Mouse (Mus musculus) intestine, embryonic 15.5 days (tissue): Measurements from ENCODE around the gene Hoxa5. TPM values are rescaled to one million over a fixed set of nuclear protein-coding genes. Genes with fewer than 3 reads are reported as not detected.

Source experiments
- ATAC-seq: fragments of 200-750 bp; cut with Nextera tagmentation; 2 replicates; pipeline ENCODE4 v1.8.0; 2017; ENCODE audit warnings: moderate TSS enrichment, moderate library complexity
- H3K27ac ChIP-seq: fragments of 300-500 bp; sonication (generic); 2 replicates; pipeline ENCODE4 v1.5.1; 2015; ENCODE audit warnings: mild to moderate bottlenecking, inconsistent platforms
- H3K27me3 ChIP-seq: fragments of 300-500 bp; sonication (generic); replicated peaks from 2 replicates; pipeline ENCODE4 v1.6.1; 2015; ENCODE audit warnings: inconsistent platforms
- H3K36me3 ChIP-seq: fragments of 300-500 bp; sonication (generic); 2 replicates; pipeline ENCODE4 v1.6.1; 2015; ENCODE audit warnings: inconsistent platforms
- H3K4me1 ChIP-seq: fragments of 300-500 bp; sonication (generic); replicated peaks from 2 replicates; pipeline ENCODE4 v1.6.1; 2015; ENCODE audit warnings: inconsistent platforms
- H3K4me2 ChIP-seq: fragments of 300-500 bp; sonication (generic); replicated peaks from 2 replicates; pipeline ENCODE4 v1.6.1; 2015; ENCODE audit warnings: mild to moderate bottlenecking, inconsistent platforms
- H3K4me3 ChIP-seq: fragments of 300-500 bp; sonication (generic); replicated peaks from 2 replicates; pipeline ENCODE4 v1.5.1; 2015; ENCODE audit warnings: inconsistent platforms
- H3K9ac ChIP-seq: fragments of 300-500 bp; sonication (generic); 2 replicates; pipeline ENCODE4 v1.6.1; 2015; ENCODE audit warnings: inconsistent platforms
- H3K9me3 ChIP-seq: fragments of 300-500 bp; sonication (generic); 2 replicates; pipeline ENCODE4 v1.6.1; 2016; ENCODE audit warnings: inconsistent platforms
- WGBS: fragments of 180-500 bp; shearing (Covaris S2); methylation state at CpG from one replicate; pipeline ENCODE4 v1.1.7; 2015; 5-methylcytosine and 5-hydroxymethylcytosine counted together
- polyA plus RNA-seq: library from polyadenylated mRNA; unstranded; fragments of >200 nt; fragmentation: Nextera tagmentation; extraction: Ambion mirVana; gene quantifications from 2 replicates; pipeline ENCODE4 v1.2.1, GENCODE M21; 2015

Gene Hoxa5
- polyA plus RNA-seq, 1 experiment from 2014 or later, result 25.1 TPM

DNA sequence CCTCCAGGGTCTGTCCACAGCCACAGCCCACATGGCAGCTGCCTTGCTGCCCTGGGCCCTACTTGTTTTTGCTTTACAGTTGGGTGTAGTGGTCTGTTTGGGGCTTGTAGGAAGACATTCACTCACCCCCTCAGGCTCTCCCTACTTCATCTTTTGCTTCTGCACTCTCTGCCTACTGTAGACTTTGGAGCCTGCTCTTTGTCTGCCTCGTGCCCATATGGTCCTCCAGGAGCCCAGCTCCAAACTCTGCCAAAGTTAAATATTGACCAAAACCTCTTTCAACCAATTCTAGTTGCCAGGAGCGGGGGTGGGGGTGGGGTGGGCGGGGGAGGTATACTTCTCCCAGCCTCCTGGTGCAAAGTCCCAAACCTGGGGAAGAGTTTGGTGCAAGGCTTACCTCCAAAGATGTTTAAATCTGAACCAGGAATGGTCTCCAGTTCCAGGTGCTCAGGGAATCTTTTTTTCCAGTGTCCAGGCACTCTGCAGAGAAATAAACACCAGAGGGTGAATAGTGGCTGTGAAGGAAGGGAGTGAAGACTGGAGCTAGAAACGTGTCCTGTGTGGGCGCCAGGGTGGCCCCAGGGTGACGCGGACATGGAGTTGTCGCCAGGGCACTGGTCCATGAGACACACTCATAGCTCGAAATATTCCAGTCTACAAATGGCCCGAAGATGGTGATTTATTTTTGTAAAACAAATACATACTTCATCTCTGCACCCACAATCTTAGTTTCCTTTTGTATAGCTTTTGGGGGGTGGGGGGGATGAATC is 20.9 kb downstream of the Hoxa5 start:
- WGBS, result 25% methylated on average over 10 of the region's 10 CpGs
- no peak overlapping the region for H3K4me3 ChIP-seq
- H3K36me3 ChIP-seq, result no peaks in the 10 kb centered on the region
- H3K27me3 ChIP-seq, result no peaks in the 10 kb centered on the region
- H3K27ac ChIP-seq, result peak overlapping the region; percentile 60
- peaks cover 46% of the 10 kb centered on the region for H3K4me1 ChIP-seq
- no peaks in the 10 kb centered on the region for H3K9me3 ChIP-seq
- H3K4me2 ChIP-seq, result peak overlapping the region; percentile 49
- no peak overlapping the region for H3K9ac ChIP-seq
- ATAC-seq, result peak; percentile 72

DNA sequence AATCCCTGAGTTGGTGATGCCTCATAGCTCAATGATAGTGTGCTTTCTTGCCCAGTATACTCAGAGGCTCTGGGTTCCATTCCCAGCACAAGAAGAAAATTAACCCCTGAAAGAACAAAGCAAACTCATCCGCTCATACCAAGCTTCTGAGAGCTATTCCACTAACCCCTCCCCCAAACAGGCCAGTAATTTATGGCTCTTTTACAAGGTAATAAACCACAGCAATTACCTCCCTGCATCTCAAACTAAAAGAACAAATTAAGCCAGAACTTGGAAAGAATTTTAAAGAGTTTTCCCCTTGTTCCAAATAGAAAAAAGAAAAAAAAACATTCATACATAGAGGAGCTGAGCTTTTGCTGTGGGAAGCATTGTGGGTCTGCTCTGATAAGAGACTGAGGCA is 21.6 kb downstream of the Hoxa5 start:
- Histone ChIP-seq H3K27ac (peak overlapping the region; percentile 60), H3K9ac (no peak overlapping the region), H3K4me1 (peaks cover 46% of the 10 kb centered on the region), H3K4me2 (peak overlapping the region; percentile 49; the same call in 1 of the 2 replicates), H3K9me3 (no peaks in the 10 kb centered on the region), H3K36me3 (no peaks in the 10 kb centered on the region), H3K27me3 (no peaks in the 10 kb centered on the region), H3K4me3 (no peak overlapping the region)
- WGBS, result 38% methylated on average over 1 of the region's 1 CpGs
- ATAC-seq, result peak; percentile 40

DNA sequence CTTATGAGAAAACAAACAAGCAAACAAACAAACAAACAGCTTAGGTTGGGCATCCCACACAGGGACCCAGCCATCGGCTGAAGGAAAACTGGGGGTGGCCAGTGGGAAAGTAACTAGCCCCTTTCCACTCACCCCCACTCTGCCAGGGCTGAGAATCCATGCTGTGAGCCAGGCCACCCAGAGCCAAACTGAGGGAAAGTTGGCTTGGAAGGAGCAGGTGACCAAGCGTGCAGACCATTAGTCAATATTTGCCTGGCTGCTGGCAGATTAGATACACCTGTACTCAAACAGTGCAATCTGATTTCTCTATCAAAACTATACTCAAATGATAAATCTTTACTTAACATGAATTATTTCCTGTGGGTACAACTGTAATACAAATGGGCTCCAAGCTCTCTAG is 22.4 kb downstream of the Hoxa5 start:
- Histone ChIP-seq H3K27me3 (no peaks in the 10 kb centered on the region), H3K36me3 (no peaks in the 10 kb centered on the region), H3K4me2 (no peak overlapping the region), H3K4me1 (peaks cover 42% of the 10 kb centered on the region), H3K9me3 (no peaks in the 10 kb centered on the region), H3K4me3 (no peak overlapping the region), H3K9ac (no peak overlapping the region), H3K27ac (no peak overlapping the region)
- no peak for ATAC-seq
- 38% methylated on average over 2 of the region's 2 CpGs for WGBS

DNA sequence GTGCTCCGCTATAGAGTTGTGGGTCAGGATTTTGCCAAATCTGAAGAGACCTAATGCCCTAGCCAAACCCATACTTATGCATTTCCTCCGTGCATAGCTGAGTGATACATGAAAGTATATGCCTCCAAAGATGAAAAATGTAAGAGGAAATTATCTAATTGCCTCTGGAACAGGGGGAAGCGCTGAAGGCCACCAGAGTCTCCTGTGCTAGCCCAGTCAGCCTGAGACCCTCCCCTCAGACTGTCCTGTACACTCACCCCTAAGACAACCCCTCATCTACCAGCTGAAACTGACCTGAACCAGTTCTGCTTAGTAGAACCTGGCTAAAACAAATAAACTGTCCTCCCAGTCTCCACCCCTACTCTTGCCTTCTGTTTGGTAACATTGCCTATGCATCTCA is 23.7 kb downstream of the Hoxa5 start:
- Histone ChIP-seq H3K36me3 (no peaks in the 10 kb centered on the region), H3K4me3 (peak overlapping the region; percentile 61), H3K9me3 (no peaks in the 10 kb centered on the region), H3K4me2 (peak overlapping the region; percentile 75), H3K27me3 (no peaks in the 10 kb centered on the region), H3K27ac (no peak overlapping the region), H3K4me1 (peaks cover 40% of the 10 kb centered on the region), H3K9ac (0 out of 2 replicates have a peak overlapping the region, but pooled peaks have one; percentile 26)
- WGBS, result 54% methylated on average over 3 of the region's 3 CpGs
- ATAC-seq, result no peak

DNA sequence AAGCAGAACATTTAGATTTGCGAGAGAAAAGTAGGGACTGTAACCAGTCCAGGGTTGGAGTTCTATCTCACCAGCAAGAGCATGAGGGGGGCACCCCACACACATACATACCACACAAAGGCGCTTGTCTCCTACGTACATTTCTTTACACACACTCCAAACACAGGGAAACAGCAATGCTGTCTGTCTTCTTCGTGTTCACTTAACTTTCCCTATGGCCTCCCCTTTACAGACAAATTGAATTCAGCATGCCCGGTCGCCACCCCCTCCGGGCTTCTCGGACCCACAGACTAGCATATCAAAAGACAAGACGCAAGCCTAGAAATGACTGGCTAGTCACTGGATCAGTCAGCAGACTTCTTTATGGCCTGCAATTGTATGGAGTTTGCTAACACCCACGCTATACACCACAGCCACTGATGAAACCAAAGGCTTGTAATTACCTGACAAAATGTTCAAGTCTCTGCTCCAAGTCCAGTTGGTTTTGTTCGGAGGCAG is 24.1 kb downstream of the Hoxa5 start:
- 39% methylated on average over 11 of the region's 11 CpGs for WGBS
- no peaks in the 10 kb centered on the region for H3K27me3 ChIP-seq
- peak overlapping the region; percentile 69 for H3K9ac ChIP-seq
- ATAC-seq, result no peak
- peaks cover 37% of the 10 kb centered on the region for H3K4me1 ChIP-seq
- no peaks in the 10 kb centered on the region for H3K9me3 ChIP-seq
- H3K27ac ChIP-seq, result peak overlapping the region; percentile 69
- no peaks in the 10 kb centered on the region for H3K36me3 ChIP-seq
- peak overlapping the region; percentile 61 for H3K4me3 ChIP-seq
- H3K4me2 ChIP-seq, result peak overlapping the region; percentile 75

DNA sequence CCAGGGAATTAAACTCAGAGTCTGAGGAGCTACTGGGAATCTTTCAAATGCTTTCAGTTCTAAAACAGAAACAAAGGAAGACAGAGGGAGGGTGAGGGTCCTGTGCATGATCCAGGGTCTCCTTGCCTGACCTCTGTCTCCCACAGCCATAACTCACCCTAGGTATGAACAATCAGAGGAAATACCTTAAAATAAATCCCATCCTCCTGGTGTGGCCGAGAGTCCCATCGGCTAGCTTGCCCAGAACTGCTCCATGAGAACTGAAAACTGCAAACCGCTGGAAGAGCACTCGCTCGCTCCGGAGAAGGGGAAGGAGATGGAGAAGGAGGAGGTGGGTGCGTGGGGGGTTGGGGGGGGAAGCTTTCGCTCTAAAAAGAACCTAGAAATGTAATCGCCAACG is 24.7 kb downstream of the Hoxa5 start:
- Histone ChIP-seq H3K27ac (peak overlapping the region; percentile 69), H3K4me1 (peaks cover 37% of the 10 kb centered on the region), H3K4me2 (peak overlapping the region; percentile 75), H3K36me3 (no peaks in the 10 kb centered on the region), H3K4me3 (peak overlapping the region; percentile 61), H3K9me3 (no peaks in the 10 kb centered on the region), H3K9ac (peak overlapping the region; percentile 69), H3K27me3 (no peaks in the 10 kb centered on the region)
- ATAC-seq, result no peak
- WGBS, result 31% methylated on average over 10 of the region's 10 CpGs

DNA sequence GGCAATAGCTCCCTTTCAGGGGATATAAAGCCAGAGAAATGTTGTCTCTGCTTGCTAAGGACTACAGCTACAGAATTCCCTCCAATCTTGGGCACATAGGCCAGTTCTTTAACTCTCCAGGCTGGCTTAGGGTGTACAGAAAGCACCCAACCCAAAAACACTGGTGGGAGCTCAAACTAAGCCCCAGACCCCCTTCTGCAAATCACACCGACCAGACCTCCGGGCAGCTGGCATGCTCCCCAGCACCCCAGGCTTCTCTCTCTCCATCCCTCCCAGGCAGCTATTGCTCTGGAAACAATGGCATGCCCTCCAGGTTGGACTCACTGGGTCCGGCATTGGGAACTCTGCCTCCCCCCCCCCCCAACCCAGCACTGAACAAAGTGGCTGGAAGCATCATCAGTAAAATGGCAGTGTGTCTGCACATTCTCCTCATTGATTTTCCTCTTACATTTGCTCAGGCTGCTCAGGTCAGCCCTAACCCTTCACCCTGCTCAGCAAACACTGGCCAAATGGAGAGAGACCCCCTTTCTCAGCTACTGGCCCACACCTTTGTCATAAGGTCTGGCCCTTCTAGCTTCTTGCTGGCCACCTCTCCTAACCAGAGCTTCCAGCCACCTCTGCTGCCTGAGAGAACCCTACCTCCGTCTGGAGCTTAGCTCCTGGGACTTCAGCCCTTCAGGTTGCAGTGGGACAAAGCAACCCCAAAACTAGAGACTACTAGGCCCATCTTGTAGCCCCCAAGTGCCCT is 25.3 kb downstream of the Hoxa5 start:
- Histone ChIP-seq H3K9ac (peak overlapping the region; percentile 69), H3K4me3 (peak overlapping the region; percentile 61), H3K4me2 (peak overlapping the region; percentile 75), H3K4me1 (peaks cover 31% of the 10 kb centered on the region), H3K27me3 (no peaks in the 10 kb centered on the region), H3K27ac (peak overlapping the region; percentile 69), H3K36me3 (no peaks in the 10 kb centered on the region), H3K9me3 (no peaks in the 10 kb centered on the region)
- whole genome bisulfite sequencing, result 40% methylated on average over 4 of the region's 4 CpGs
- ATAC-seq, result no peak

DNA sequence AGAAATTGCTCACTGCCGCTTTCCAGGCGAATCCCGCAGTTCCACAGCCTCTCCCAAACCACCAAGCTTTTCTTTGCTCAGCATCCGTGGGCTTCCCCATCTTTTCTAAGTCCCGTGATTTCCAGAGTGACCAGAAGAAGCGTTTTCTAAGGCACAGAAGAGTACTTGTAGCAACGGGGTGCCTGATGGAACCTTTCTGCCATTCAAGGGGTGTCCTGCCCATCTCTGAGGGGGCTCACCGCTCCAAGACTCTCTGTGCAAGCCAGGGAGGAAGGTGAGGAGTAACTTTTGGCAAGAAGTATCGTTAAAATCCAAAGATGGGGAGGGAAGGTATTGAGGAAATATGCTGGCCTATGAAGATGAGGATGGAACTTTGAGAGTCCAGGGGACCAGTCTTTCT is 26.6 kb downstream of the Hoxa5 start:
- Histone ChIP-seq H3K4me3 (peak overlapping the region; percentile 61), H3K27ac (peak overlapping the region; percentile 96), H3K9me3 (no peaks in the 10 kb centered on the region), H3K9ac (peak overlapping the region; percentile 69), H3K36me3 (no peaks in the 10 kb centered on the region), H3K4me1 (peaks cover 23% of the 10 kb centered on the region), H3K27me3 (no peaks in the 10 kb centered on the region), H3K4me2 (peak overlapping the region; percentile 75)
- no peak for ATAC-seq
- 20% methylated on average over 9 of the region's 9 CpGs for WGBS

DNA sequence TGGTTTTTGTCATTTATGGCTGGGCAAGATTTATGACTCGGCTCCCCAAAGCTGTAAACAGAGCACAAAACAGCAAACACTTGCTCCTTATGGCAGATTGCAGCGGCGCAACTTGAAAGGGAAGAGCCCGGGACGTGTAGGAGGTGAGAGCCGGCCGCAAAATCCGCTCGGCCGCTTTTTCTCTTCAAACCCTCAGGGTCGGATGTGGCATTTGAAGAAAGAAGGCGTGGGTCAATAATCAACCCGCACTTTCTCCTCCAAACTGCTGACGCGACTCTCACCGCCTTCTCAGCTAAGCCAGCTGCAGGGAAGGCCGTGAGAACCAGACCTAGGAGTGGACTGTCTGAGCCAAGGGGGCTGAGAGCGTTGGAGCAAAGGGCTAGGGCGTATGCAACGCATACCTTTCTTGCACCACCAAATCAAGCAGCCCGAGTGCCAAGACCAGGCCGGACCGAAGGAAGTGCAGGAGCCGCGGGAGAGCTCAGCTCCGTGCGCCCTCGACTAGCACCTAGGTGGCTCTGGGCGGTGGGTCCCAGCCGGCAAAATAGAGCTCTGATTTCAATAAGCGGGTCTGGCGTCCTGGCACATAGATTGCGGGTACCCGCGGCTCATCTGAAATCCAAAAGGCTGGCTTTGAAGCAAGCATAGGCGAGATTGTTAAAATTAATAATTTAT is 27.2 kb downstream of the Hoxa5 start, which contains the start of gene 5730596B20Rik:
TSS of gene 5730596B20Rik (plus strand) at position 438 of the 675 bp plus-strand sequence.
- Histone ChIP-seq H3K9me3 (no peaks in the 10 kb centered on the region), H3K4me2 (peak within 1 kb of the TSS; percentile 75), H3K9ac (peak within 1 kb of the TSS; percentile 69), H3K27ac (peak within 1 kb of the TSS; percentile 96), H3K4me3 (peak within 1 kb of the TSS; percentile 61), H3K27me3 (no peaks in the 10 kb centered on the region), H3K4me1 (peaks cover 29% of the 10 kb centered on the region), H3K36me3 (no peaks in the 10 kb centered on the region)
- WGBS, result 4% methylated on average over 36 of the region's 36 CpGs
- no peak for ATAC-seq

DNA sequence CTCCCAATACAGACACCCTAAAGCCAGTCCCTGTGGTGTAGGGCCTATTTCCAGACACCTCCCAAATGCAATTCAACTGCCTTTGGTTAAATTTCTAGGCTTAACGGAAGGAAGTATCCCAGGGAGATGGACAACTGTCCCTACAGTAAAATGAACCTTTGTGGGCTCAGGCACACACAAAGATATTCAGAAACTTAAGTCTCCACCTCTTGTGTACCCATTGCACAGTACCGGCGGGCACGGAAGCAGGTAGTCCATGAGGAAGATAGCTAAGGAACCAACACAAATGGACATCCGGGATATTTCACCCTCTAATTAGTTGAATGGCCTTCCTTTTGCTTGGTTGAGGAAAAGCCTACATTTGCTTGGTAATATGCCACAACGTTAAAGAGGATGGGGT is 28.0 kb downstream of the Hoxa5 start:
- peak overlapping the region; percentile 69 for H3K9ac ChIP-seq
- peak overlapping the region; percentile 96 for H3K27ac ChIP-seq
- no peaks in the 10 kb centered on the region for H3K36me3 ChIP-seq
- ATAC-seq, result no peak
- peaks cover 29% of the 10 kb centered on the region for H3K4me1 ChIP-seq
- H3K9me3 ChIP-seq, result no peaks in the 10 kb centered on the region
- peak overlapping the region; percentile 61 for H3K4me3 ChIP-seq
- WGBS, result 6% methylated on average over 6 of the region's 6 CpGs
- 0 out of 2 replicates have a peak, but pooled peaks cover 1% of the 10 kb centered on the region for H3K27me3 ChIP-seq
- peak overlapping the region; percentile 75 for H3K4me2 ChIP-seq

DNA sequence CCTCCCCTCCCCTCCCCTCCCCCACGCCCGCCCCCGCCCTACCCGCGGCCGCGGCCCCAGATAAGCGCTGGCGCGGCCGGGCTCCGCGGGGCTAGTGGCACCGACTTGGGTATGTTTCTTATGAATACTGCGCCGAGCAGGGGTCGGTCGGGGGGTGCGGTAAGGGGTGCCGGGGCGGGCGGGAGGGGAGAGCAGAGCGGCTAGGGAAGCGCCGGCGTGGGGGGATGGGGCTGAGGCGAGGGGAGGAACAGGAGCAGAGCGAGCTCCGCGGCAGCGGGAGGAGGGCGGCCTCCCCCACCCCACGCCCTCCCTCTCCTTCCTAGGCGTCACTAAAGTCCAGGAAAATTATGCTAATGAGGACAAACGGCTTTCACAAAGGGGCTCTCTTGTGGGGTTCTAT is 28.5 kb downstream of the Hoxa5 start:
- Histone ChIP-seq H3K27ac (peak overlapping the region; percentile 96), H3K4me2 (peak overlapping the region; percentile 75), H3K9ac (peak overlapping the region; percentile 69), H3K36me3 (no peaks in the 10 kb centered on the region), H3K27me3 (0 out of 2 replicates have a peak, but pooled peaks cover 2% of the 10 kb centered on the region), H3K4me1 (peaks cover 27% of the 10 kb centered on the region), H3K9me3 (no peaks in the 10 kb centered on the region), H3K4me3 (peak overlapping the region; percentile 61)
- WGBS, result 2% methylated on average over 21 of the region's 35 CpGs
- ATAC-seq, result peak; percentile 55
